Mouse (Mus musculus): Measurements from ENCODE around the gene Ptdss2. TPM values are rescaled to one million over a fixed set of nuclear protein-coding genes. Genes with fewer than 3 reads are reported as not detected.

The Ptdss2 gene
- polyA plus RNA-seq, 1 experiment from 2014 or later: 59.4 TPM

DNA sequence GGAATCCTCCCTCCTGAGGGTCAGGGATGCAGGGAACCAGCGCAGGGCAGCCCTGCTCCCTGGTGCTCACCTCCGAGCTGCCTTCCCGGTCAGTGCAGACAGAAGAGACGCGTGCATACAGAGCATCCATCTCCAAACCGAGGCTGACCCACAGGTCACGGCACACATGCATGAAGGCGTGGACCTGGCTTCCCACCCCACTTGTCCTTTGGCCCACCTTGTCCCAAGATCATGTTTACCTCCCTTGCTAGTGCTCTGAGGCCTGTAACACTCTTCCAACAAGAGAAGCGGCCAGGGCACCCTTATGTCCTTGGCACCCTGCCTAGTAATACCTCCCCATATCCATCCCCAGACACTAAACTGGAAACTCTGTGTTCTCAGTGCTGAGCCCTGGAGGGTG, 6.3 kb upstream of the Ptdss2 start:
- 86% methylated on average over 9 of the region's 9 CpGs for WGBS
- Histone ChIP-seq H3K27me3 (ENCODE audit: control insufficient read depth, insufficient read depth, low read length) (no peaks in the 10 kb centered on the region), H3K36me3 (ENCODE audit: control insufficient read depth, insufficient read depth, low read length) (no peaks in the 10 kb centered on the region), H3K4me3 (replicated peaks; ENCODE audit: low read length) (no peak overlapping the region), H3K4me2 (ENCODE audit: low read depth, low read length) (0 out of 2 replicates have a peak overlapping the region, but pooled peaks have one; percentile 9), H3K4me1 (ENCODE audit: control insufficient read depth, insufficient read depth, low read length) (peaks cover 6% of the 10 kb centered on the region; the same call in 1 of the 2 replicates), H3K9me3 (replicated peaks; ENCODE audit: control insufficient read depth, low read length) (no peaks in the 10 kb centered on the region), H3K9ac (ENCODE audit: low read length) (no peak overlapping the region), H3K27ac (ENCODE audit: low read length) (no peak overlapping the region)
- ATAC-seq (ENCODE audit: insufficient read depth, low FRiP score): no peak

DNA sequence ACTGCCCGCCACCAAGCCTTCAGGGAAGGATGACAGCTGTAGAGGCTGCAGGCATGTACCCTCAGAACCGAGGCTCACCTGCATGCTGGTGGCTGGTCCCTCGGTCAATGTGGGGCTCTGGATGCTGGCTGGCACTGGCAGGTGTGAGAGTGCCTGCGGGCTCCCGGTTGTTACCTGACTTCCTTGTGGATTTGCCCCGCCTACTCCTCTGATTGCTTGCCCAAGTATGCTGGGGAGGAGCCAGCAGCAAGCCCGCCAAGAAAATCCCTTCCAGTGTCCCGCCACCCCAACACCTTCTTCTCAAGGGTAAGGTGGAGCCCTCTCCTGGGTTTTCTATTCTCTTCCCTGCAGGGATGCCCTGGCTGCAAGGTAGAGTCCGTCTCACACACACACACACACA, 4.5 kb upstream of the Ptdss2 start, which contains the start of gene Ano9:
Ano9 (minus strand) TSS at position 171 of the 400 bp plus-strand sequence.
- Histone ChIP-seq H3K9me3 (replicated peaks; ENCODE audit: control insufficient read depth, low read length) (no peaks in the 10 kb centered on the region), H3K4me3 (replicated peaks; ENCODE audit: low read length) (peak within 1 kb of the TSS; percentile 35), H3K9ac (ENCODE audit: low read length) (peak within 1 kb of the TSS; percentile 65), H3K4me1 (ENCODE audit: control insufficient read depth, insufficient read depth, low read length) (peaks cover 6% of the 10 kb centered on the region; the same call in 1 of the 2 replicates), H3K27ac (ENCODE audit: low read length) (peak within 1 kb of the TSS; percentile 47; the same call in 1 of the 2 replicates), H3K36me3 (ENCODE audit: control insufficient read depth, insufficient read depth, low read length) (no peaks in the 10 kb centered on the region), H3K27me3 (ENCODE audit: control insufficient read depth, insufficient read depth, low read length) (no peaks in the 10 kb centered on the region), H3K4me2 (ENCODE audit: low read depth, low read length) (peak within 1 kb of the TSS; percentile 59)
- WGBS: 11% methylated on average over 9 of the region's 9 CpGs
- ATAC-seq (ENCODE audit: insufficient read depth, low FRiP score): peak; percentile 63; the same call in 1 of the 2 replicates

DNA sequence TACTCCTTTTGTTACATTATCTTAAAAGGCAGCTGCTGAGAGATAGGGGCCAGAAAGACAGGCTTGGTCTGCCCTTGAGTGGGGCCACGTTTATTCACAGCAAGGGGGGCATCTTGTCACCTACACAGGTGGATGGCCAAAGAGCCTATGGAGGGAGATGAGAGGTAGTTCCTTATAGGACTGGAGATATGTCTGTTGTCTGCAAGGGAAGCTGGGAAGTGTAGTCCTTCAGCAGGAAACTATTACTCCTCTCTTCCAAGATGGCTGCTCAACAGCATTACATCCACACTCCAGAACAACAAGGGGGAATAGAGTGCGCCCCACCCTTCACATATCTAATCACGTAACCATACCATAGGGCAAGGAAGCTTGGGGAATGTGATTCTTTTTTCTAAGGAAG, 2.7 kb upstream of the Ptdss2 start:
- no peak overlapping the region for H3K4me3 ChIP-seq (replicated peaks; ENCODE audit: low read length)
- no peak overlapping the region for H3K27ac ChIP-seq (ENCODE audit: low read length)
- H3K27me3 ChIP-seq (ENCODE audit: control insufficient read depth, insufficient read depth, low read length): no peaks in the 10 kb centered on the region
- no peaks in the 10 kb centered on the region for H3K9me3 ChIP-seq (replicated peaks; ENCODE audit: control insufficient read depth, low read length)
- no peaks in the 10 kb centered on the region for H3K36me3 ChIP-seq (ENCODE audit: control insufficient read depth, insufficient read depth, low read length)
- no peak overlapping the region for H3K4me2 ChIP-seq (ENCODE audit: low read depth, low read length)
- 0 out of 2 replicates have a peak, but pooled peaks cover 3% of the 10 kb centered on the region for H3K4me1 ChIP-seq (ENCODE audit: control insufficient read depth, insufficient read depth, low read length)
- no peak for ATAC-seq (ENCODE audit: insufficient read depth, low FRiP score)
- 60% methylated on average over 3 of the region's 3 CpGs for WGBS
- H3K9ac ChIP-seq (ENCODE audit: low read length): no peak overlapping the region

DNA sequence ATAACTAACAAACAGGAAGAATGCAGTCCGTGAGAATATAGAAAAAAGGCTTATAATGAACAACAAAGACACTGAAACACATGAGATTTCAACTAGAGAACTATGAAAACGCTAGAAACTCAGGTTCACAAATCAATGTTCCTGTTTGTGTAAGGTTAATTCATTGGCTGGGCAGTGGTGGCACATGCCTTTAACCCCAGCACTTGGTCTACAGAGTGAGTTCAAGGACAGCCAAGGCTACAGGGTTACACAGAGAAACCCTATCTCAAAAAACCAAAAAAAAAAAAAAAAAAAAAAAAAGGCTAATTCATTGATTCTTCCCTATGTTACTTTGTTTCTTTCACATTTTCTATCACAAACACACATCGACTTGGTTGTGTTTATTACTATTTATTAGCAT, 1.6 kb upstream of the Ptdss2 start:
- 0 out of 2 replicates have a peak, but pooled peaks cover 3% of the 10 kb centered on the region for H3K4me1 ChIP-seq (ENCODE audit: control insufficient read depth, insufficient read depth, low read length)
- H3K4me2 ChIP-seq (ENCODE audit: low read depth, low read length): no peak overlapping the region
- no peak for ATAC-seq (ENCODE audit: insufficient read depth, low FRiP score)
- H3K27ac ChIP-seq (ENCODE audit: low read length): no peak overlapping the region
- WGBS: 81% methylated on average over 3 of the region's 3 CpGs
- no peaks in the 10 kb centered on the region for H3K27me3 ChIP-seq (ENCODE audit: control insufficient read depth, insufficient read depth, low read length)
- no peak overlapping the region for H3K9ac ChIP-seq (ENCODE audit: low read length)
- no peak overlapping the region for H3K4me3 ChIP-seq (replicated peaks; ENCODE audit: low read length)
- H3K36me3 ChIP-seq (ENCODE audit: control insufficient read depth, insufficient read depth, low read length): no peaks in the 10 kb centered on the region
- no peaks in the 10 kb centered on the region for H3K9me3 ChIP-seq (replicated peaks; ENCODE audit: control insufficient read depth, low read length)

DNA sequence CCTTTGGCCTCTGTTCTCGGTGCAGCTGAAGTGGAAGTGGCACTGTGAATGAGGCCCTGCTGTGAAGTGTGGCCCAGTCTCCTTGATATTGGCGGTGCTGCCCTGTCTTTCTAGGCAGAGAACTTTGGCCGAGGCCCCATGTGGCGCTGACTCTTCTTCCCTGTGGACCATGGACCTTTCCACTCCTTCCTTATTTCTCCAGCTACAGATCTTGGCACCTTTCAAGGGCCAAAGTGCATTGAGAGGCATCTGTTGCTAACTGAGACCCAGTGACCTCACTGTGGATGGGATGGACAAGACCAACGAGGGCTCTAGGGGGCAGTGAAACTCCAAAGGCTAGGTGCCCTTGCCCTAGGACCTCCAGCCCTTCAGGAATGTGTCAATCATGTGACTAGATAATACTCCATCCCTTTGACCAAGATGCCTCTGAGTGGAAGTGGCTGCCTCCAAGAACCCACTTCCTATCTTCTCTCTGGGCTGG, 1.1 kb upstream of the Ptdss2 start:
- no peaks in the 10 kb centered on the region for H3K36me3 ChIP-seq (ENCODE audit: control insufficient read depth, insufficient read depth, low read length)
- no peaks in the 10 kb centered on the region for H3K9me3 ChIP-seq (replicated peaks; ENCODE audit: control insufficient read depth, low read length)
- 0 out of 2 replicates have a peak, but pooled peaks cover 3% of the 10 kb centered on the region for H3K4me1 ChIP-seq (ENCODE audit: control insufficient read depth, insufficient read depth, low read length)
- H3K27me3 ChIP-seq (ENCODE audit: control insufficient read depth, insufficient read depth, low read length): no peaks in the 10 kb centered on the region
- no peak overlapping the region for H3K9ac ChIP-seq (ENCODE audit: low read length)
- no peak for ATAC-seq (ENCODE audit: insufficient read depth, low FRiP score)
- no peak overlapping the region for H3K4me2 ChIP-seq (ENCODE audit: low read depth, low read length)
- WGBS: 76% methylated on average over 5 of the region's 5 CpGs
- no peak overlapping the region for H3K27ac ChIP-seq (ENCODE audit: low read length)
- no peak overlapping the region for H3K4me3 ChIP-seq (replicated peaks; ENCODE audit: low read length)

DNA sequence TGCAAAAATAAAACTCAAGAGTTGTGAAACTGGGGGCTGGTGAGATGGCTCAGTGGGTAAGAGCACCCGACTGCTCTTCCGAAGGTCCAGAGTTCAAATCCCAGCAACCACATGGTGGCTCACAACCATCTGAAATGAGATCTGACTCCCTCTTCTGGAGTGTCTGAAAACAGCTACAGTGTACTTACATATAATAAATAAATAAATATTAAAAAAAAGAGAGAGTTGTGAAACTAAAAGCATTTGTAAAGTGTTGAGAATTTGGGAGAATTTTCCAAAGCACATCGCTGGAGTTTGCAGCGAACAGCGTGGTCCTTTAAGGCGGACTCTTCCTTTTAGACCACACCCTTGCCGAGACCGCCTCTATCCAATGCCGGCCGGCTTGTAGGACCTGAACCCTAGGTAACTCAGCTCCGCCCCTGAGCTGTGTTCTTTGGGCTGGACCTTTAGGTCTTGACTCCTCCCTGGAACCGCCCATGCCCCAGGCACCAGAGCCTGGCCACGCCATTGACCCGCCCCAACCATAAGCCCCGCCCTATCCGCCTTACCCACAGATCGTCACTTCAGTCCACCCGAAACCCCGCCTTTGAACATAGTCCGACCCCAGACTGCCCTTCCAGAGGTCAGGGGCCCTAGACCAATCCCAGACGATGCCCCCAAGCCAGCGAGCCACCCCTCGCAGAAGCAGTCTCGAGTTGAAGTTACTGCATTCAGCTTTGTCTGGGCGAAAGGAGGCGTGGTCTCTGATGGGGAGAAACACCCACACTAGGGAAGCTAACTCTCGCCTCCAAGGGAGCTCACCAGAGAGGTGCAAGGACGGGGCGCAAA, 721 bp downstream of the Ptdss2 start:
- WGBS: 1% methylated on average over 29 of the region's 29 CpGs

DNA sequence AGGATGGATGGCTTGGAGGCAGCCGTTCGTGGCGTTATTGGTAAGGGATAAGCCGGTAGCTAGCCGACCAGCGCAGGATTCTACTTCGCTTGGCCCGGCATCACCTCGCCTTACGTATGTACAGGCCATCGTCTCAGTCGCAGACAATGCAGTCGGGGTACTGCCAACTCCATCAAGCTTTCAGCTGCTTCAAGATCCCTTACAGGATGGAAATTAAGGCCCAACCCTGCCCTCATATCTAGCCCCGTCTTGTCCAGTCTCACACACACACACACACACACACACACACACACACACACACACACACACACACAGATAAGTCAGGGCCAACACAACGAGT, 1.3 kb downstream of the Ptdss2 start:
- 4% methylated on average over 15 of the region's 15 CpGs for WGBS
- Histone ChIP-seq H3K9ac (ENCODE audit: low read length) (peak overlapping the region; percentile 79), H3K27ac (ENCODE audit: low read length) (peak overlapping the region; percentile 88), H3K4me1 (ENCODE audit: control insufficient read depth, insufficient read depth, low read length) (no peaks in the 10 kb centered on the region), H3K4me2 (ENCODE audit: low read depth, low read length) (peak overlapping the region; percentile 77), H3K9me3 (replicated peaks; ENCODE audit: control insufficient read depth, low read length) (no peaks in the 10 kb centered on the region), H3K36me3 (ENCODE audit: control insufficient read depth, insufficient read depth, low read length) (no peaks in the 10 kb centered on the region), H3K4me3 (replicated peaks; ENCODE audit: low read length) (peak overlapping the region; percentile 73), H3K27me3 (ENCODE audit: control insufficient read depth, insufficient read depth, low read length) (no peaks in the 10 kb centered on the region)
- ATAC-seq (ENCODE audit: insufficient read depth, low FRiP score): no peak

More for the DNA sequence above, 721 bp downstream of the Ptdss2 start:
- no peaks in the 10 kb centered on the region for H3K27me3 ChIP-seq (ENCODE audit: control insufficient read depth, insufficient read depth, low read length)
- H3K4me1 ChIP-seq (ENCODE audit: control insufficient read depth, insufficient read depth, low read length): 0 out of 2 replicates have a peak, but pooled peaks cover 3% of the 10 kb centered on the region
- peak overlapping the region; percentile 73 for H3K4me3 ChIP-seq (replicated peaks; ENCODE audit: low read length)
- H3K9me3 ChIP-seq (replicated peaks; ENCODE audit: control insufficient read depth, low read length): no peaks in the 10 kb centered on the region
- H3K9ac ChIP-seq (ENCODE audit: low read length): peak overlapping the region; percentile 79
- H3K36me3 ChIP-seq (ENCODE audit: control insufficient read depth, insufficient read depth, low read length): no peaks in the 10 kb centered on the region
- H3K4me2 ChIP-seq (ENCODE audit: low read depth, low read length): peak overlapping the region; percentile 77
- ATAC-seq (ENCODE audit: insufficient read depth, low FRiP score): peak; percentile 98
- peak overlapping the region; percentile 91 for H3K27ac ChIP-seq (ENCODE audit: low read length)

DNA sequence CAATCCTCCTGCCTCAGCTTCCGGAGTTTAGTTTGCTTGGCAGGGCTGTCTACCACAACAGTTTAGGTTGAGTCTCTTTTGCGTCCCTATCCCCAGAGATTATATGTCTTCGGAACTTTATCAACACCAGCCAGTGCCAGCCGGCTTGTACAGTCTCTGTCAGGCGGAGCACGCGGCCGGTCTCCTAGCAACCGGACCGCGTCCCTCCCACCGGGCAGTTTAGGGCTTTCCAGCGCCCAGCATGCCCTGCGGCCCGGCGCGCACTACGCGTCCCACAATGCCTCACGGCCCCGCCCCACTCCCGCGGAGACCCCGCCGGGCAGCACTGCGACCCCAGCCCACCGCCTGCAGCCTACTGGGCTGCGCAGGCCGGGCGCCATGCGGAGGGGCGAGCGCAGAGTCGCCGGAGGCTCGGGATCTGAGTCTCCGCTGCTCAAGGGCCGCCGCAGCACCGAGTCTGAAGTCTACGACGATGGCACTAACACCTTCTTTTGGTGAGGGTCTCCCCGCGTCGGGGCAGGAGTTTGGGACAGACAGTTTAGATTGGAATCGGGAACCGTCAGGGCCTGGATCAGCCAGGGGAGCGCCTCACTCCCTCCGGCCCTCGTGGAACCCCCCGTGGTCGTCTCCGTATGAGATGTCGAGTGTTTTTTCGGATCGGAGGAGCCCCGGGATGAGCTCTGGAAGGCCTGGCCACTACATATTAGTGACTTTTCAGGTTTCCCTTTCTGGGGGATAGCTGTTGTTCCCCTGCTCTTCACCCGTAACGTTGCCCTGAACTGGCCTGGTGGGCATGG, 9.0 kb downstream of the Ptdss2 start:
- Histone ChIP-seq H3K4me3 (replicated peaks; ENCODE audit: low read length) (peak overlapping the region; percentile 90), H3K4me1 (ENCODE audit: control insufficient read depth, insufficient read depth, low read length) (peaks cover 17% of the 10 kb centered on the region; the same call in 1 of the 2 replicates), H3K36me3 (ENCODE audit: control insufficient read depth, insufficient read depth, low read length) (no peaks in the 10 kb centered on the region), H3K9ac (ENCODE audit: low read length) (peak overlapping the region; percentile 97), H3K4me2 (ENCODE audit: low read depth, low read length) (peak overlapping the region; percentile 80), H3K27me3 (ENCODE audit: control insufficient read depth, insufficient read depth, low read length) (no peaks in the 10 kb centered on the region), H3K9me3 (replicated peaks; ENCODE audit: control insufficient read depth, low read length) (no peaks in the 10 kb centered on the region), H3K27ac (ENCODE audit: low read length) (peak overlapping the region; percentile 39; the same call in 1 of the 2 replicates)
- under 1% methylated on average over 59 of the region's 59 CpGs for WGBS
- peak; percentile 99 for ATAC-seq (ENCODE audit: insufficient read depth, low FRiP score)
